Mouse (Mus musculus): ENCODE data around the gene Mon2. TPM values are rescaled to one million over a fixed set of nuclear protein-coding genes. Genes with fewer than 3 reads are reported as not detected.
"Not testable (repeated sequence)": the region's sequence is repeated elsewhere in the genome, so short reads cannot be mapped to it uniquely, and the experiment has no call there.

Mon2 gene
- polyA plus RNA-seq, 1 experiment from 2014 or later, result 26.1 TPM

DNA sequence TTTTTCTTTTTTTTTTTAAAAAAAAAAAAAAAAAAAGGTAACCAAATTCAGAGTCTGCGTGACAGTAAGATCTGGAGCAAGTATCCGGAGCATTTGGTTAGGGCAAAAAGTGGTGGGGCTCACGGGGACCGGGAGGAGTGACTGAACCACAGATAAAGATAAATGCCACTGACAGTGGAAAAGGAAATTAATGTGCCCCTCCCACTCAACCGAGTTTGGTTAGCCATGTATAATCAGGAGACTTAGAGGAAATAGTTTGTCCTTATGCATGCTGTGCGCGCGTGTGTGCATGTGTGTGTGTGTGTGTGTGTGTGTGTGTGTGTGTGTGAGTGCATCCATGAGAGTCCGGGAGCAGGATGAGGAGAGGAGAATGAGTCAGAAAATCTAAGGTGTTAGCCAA is 100.3 kb downstream of the Mon2 start:
- no peaks in the 10 kb centered on the region for H3K9me3 ChIP-seq
- WGBS, result 68% methylated on average over 9 of the region's 9 CpGs
- no peak overlapping the region for H3K4me3 ChIP-seq
- no peak overlapping the region for H3K27ac ChIP-seq (replicated peaks)
- no peaks in the 10 kb centered on the region; the same call in 1 of the 2 replicates for H3K36me3 ChIP-seq
- ATAC-seq (ENCODE audit: low FRiP score, low read depth), result no peak
- no peaks in the 10 kb centered on the region for H3K27me3 ChIP-seq
- H3K4me2 ChIP-seq, result no peak overlapping the region
- H3K4me1 ChIP-seq (replicated peaks), result 0 out of 2 replicates have a peak, but pooled peaks cover 4% of the 10 kb centered on the region
- no peak overlapping the region for H3K9ac ChIP-seq

DNA sequence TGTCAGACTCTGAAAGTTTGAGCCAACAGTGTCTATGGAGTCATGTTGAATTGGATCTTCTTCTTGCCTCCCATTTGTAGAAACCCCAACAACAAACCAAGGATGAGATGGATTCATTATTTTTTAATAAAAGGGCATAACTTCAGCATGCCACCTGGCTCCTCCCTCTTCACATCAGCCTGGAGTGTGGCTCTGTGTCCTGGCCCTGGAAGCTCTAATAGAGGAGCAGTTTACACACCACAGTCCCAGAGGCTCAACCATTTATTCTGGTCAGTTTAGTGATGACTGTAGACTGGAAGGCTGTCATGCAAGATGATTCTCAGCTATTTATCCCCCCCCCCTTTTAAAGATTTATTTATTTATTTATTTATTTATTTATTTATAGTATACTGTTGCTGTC is 103.1 kb downstream of the Mon2 start:
- no peak overlapping the region for H3K9ac ChIP-seq
- no peaks in the 10 kb centered on the region for H3K36me3 ChIP-seq
- H3K4me2 ChIP-seq, result no peak overlapping the region
- H3K27ac ChIP-seq (replicated peaks), result no peak overlapping the region
- ATAC-seq (ENCODE audit: low FRiP score, low read depth), result no peak
- no peaks in the 10 kb centered on the region for H3K9me3 ChIP-seq
- no peak overlapping the region for H3K4me3 ChIP-seq
- 0 out of 2 replicates have a peak, but pooled peaks cover 4% of the 10 kb centered on the region for H3K4me1 ChIP-seq (replicated peaks)
- no peaks in the 10 kb centered on the region for H3K27me3 ChIP-seq

DNA sequence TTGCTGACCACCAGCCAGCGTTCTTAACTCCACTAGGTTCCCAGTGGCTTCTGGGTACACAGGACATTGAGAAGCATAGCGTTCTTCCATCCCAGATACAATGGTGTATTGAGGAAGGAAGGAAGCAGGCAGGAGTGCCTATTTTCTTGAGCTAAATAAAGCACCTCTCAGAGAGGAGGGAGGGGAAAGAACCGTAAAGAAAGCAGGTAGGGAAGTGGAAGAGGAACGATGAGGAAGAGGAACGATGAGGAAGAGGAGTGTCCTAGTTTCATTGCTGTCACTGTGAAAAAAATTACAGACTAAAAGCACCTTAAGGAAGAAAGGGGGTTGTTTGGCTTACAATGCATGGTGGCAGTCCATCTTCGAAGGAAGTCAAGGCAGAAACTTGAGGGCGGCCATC is 106.1 kb downstream of the Mon2 start:
- Histone ChIP-seq H3K4me3 (no peak overlapping the region), H3K4me2 (no peak overlapping the region), H3K36me3 (no peaks in the 10 kb centered on the region), H3K4me1 (replicated peaks) (0 out of 2 replicates have a peak, but pooled peaks cover 3% of the 10 kb centered on the region), H3K9ac (no peak overlapping the region), H3K9me3 (no peaks in the 10 kb centered on the region), H3K27me3 (no peaks in the 10 kb centered on the region), H3K27ac (replicated peaks) (no peak overlapping the region)
- 91% methylated on average over 7 of the region's 7 CpGs for WGBS
- no peak for ATAC-seq (ENCODE audit: low FRiP score, low read depth)

DNA sequence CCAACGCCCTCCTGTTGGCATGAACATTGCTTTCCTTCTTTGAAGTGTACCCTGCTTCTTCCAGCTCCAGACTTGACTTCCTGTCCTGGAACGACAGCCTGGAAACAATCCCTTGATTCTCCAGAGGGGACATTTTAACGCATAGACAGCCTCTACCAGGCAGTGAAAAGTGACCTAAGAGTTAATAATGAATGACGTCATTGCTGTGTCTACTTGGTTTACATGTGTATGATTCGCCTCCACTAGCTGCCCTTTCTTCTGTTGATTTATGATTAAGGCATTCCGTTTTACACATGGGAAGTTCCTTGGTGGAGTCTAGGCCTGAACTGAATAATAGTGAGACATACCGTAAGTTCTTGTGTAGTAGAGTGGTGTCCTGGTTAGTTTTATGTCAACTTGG is 109.9 kb downstream of the Mon2 start:
- 74% methylated on average over 7 of the region's 7 CpGs for WGBS
- Histone ChIP-seq H3K36me3 (no peaks in the 10 kb centered on the region), H3K4me2 (no peak overlapping the region), H3K27me3 (no peaks in the 10 kb centered on the region), H3K27ac (replicated peaks) (no peak overlapping the region), H3K4me3 (no peak overlapping the region), H3K4me1 (replicated peaks) (peaks cover 28% of the 10 kb centered on the region), H3K9me3 (no peaks in the 10 kb centered on the region), H3K9ac (no peak overlapping the region)
- no peak for ATAC-seq (ENCODE audit: low FRiP score, low read depth)

DNA sequence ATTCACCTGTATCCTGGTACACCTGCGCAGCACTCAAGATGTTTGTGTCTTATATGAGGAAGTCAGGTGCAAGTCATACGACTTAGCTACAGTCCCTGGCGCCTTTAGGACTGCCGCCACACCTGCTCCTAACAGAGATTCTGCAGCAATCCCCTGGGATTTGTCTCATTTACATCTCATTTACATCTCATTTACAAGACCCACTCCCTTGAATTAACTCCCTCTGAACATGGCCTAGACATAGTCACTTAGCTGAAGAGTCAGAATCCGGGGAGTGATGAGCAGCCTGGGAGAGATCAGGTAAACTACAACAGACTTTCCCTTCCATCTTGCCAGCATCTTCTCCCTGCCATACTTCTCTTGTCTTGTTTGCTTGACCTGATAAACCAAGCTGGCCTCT is 110.7 kb downstream of the Mon2 start:
- H3K4me1 ChIP-seq (replicated peaks), result peaks cover 30% of the 10 kb centered on the region
- WGBS, result 47% methylated on average over 5 of the region's 5 CpGs
- ATAC-seq (ENCODE audit: low FRiP score, low read depth); H3K9me3 ChIP-seq; H3K36me3 ChIP-seq; H3K4me2 ChIP-seq; H3K27me3 ChIP-seq; H3K4me3 ChIP-seq; H3K27ac ChIP-seq (replicated peaks); H3K9ac ChIP-seq: not testable (repeated sequence)

DNA sequence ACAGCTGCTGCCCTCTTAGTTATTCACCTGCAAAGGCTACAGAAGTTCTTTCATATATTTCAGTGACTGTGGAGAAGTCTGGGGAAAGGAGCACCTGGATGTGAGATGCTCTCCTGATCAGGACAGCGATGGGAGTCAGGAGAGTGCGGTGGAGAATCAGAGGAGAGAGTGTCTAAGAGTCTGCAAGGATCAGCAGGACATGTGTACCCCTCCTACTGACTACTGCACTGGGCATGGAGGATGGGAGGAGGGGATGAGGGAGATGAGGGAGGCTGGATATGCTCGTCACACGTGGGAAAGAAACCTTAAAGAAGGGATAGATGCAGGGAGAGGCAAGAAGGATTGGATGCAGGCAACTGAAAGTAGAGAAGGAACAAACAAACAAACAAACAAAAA is 112.1 kb downstream of the Mon2 start:
- H3K27me3 ChIP-seq, result no peaks in the 10 kb centered on the region
- peak; percentile 23; the same call in 1 of the 2 replicates for ATAC-seq (ENCODE audit: low FRiP score, low read depth)
- no peaks in the 10 kb centered on the region for H3K36me3 ChIP-seq
- WGBS, result 17% methylated on average over 4 of the region's 4 CpGs
- no peaks in the 10 kb centered on the region for H3K9me3 ChIP-seq
- peaks cover 33% of the 10 kb centered on the region for H3K4me1 ChIP-seq (replicated peaks)
- H3K4me2 ChIP-seq, result peak overlapping the region; percentile 52
- H3K4me3 ChIP-seq, result 0 out of 2 replicates have a peak overlapping the region, but pooled peaks have one; percentile 6
- peak overlapping the region; percentile 71 for H3K27ac ChIP-seq (replicated peaks)
- 0 out of 2 replicates have a peak overlapping the region, but pooled peaks have one; percentile 21 for H3K9ac ChIP-seq

DNA sequence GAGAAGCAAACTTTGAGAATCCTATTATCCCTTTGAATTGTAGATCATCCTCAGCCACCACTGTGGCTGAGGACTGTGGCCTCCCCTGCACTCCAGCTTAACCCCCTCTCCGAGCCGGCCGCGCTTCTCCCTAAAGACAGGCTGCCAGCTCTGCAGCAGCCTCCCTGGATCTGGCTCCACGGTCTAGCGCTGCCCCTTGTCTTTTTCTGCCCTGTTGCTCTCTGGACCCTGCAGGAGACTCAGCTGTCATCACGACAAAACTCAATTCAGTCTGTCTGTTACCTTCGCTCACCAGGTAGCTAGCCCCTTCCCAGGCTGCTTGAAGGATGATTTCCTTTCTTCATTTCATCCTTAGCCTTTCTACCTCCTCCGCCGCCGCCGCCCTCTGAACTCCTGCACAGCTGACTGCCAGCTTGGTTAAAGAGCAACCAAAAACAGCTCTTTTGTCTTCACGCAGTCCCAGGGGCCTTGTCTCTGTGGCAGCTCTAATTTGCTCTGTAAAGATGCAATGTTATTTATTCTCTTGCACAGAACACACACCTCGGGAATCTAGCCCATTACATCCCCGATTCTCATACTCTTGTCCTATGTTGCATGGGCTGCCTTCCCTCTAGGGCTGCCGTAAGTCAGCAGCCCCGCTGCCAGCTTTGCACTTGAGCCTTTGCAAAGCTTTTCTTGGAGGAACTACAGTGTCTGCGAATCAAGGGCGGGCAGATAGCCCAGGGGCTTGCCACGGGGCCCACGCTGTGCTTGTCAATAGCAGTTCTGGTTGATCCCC is 112.7 kb downstream of the Mon2 start:
- Histone ChIP-seq H3K4me1 (replicated peaks) (peaks cover 33% of the 10 kb centered on the region), H3K4me3 (peak overlapping the region; percentile 6), H3K27me3 (no peaks in the 10 kb centered on the region), H3K36me3 (no peaks in the 10 kb centered on the region), H3K9ac (peak overlapping the region; percentile 21), H3K9me3 (no peaks in the 10 kb centered on the region), H3K4me2 (peak overlapping the region; percentile 52), H3K27ac (replicated peaks) (peak overlapping the region; percentile 71)
- peak; percentile 54 for ATAC-seq (ENCODE audit: low FRiP score, low read depth)
- WGBS, result 1% methylated on average over 21 of the region's 21 CpGs

DNA sequence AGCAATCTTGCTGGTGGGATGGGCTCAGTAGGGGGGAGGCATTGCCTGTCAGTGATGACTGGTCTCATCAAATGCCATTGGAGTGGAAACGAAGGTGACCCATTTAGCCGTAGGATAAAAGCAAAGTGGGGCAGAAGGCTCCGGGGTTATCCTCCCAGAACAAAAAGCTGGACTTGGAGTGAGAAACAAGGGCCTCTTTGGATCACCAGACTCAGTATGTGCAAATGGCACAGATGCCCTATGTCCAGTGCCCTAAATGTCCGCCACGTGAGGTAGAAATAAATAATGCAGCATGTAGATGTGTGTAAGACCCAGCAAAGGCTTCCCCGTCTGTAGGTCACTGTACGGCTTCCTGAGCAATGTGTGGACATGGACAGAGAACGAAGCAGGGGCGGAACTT is 113.7 kb downstream of the Mon2 start:
- Histone ChIP-seq H3K9me3 (no peaks in the 10 kb centered on the region), H3K27ac (replicated peaks) (no peak overlapping the region), H3K4me1 (replicated peaks) (peaks cover 33% of the 10 kb centered on the region), H3K9ac (no peak overlapping the region), H3K4me3 (no peak overlapping the region), H3K36me3 (no peaks in the 10 kb centered on the region), H3K27me3 (no peaks in the 10 kb centered on the region), H3K4me2 (no peak overlapping the region)
- ATAC-seq (ENCODE audit: low FRiP score, low read depth), result no peak
- 53% methylated on average over 9 of the region's 9 CpGs for WGBS

DNA sequence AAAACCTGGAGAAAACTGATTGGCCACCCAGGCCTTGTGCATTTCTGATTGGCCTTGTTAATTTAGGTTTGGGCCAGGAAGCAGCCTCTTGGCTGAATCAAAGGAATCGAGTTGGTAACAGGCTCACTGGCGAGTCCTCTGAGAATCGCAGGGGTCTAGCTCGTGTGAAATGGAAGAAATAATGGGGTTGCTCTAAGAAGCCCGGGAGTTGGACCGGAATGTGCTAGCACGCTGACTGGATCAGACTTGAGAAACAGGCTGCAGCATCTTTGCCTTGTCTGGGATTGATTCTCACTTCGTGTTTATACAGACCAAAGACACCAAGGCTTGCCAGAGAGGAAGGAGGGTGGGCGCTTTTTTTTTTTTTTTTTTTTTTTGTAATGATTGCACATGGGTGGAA is 114.8 kb downstream of the Mon2 start:
- H3K9me3 ChIP-seq, result no peaks in the 10 kb centered on the region
- H3K9ac ChIP-seq, result no peak overlapping the region
- H3K4me3 ChIP-seq, result no peak overlapping the region
- H3K4me2 ChIP-seq, result no peak overlapping the region
- peaks cover 33% of the 10 kb centered on the region for H3K4me1 ChIP-seq (replicated peaks)
- H3K36me3 ChIP-seq, result no peaks in the 10 kb centered on the region
- ATAC-seq (ENCODE audit: low FRiP score, low read depth), result no peak
- H3K27me3 ChIP-seq, result no peaks in the 10 kb centered on the region
- H3K27ac ChIP-seq (replicated peaks), result no peak overlapping the region
- WGBS, result 59% methylated on average over 9 of the region's 9 CpGs

DNA sequence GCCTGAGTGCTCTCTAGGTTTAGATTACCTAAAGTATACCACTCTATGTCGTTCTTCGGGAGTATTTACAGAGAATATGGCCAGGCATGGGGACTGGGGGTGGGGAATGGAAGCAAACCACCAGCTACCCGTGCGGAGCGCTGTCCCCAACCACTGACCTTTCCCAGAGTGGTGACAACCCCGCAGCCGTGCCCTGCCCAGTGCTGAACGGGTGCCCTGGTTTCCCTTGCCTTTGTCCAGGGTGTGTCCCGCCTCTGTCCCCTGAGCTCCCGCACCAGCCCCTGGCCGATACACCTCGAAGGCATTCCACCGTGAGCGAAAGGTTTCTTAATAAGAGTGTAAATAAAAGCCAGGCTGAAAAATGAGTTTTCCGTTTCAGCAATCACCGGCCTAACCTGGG is 115.6 kb downstream of the Mon2 start:
- ATAC-seq (ENCODE audit: low FRiP score, low read depth), result no peak
- Histone ChIP-seq H3K4me1 (replicated peaks) (peaks cover 30% of the 10 kb centered on the region), H3K36me3 (no peaks in the 10 kb centered on the region), H3K4me2 (no peak overlapping the region), H3K4me3 (no peak overlapping the region), H3K9me3 (no peaks in the 10 kb centered on the region), H3K9ac (no peak overlapping the region), H3K27ac (replicated peaks) (no peak overlapping the region), H3K27me3 (no peaks in the 10 kb centered on the region)
- 63% methylated on average over 16 of the region's 16 CpGs for WGBS

DNA sequence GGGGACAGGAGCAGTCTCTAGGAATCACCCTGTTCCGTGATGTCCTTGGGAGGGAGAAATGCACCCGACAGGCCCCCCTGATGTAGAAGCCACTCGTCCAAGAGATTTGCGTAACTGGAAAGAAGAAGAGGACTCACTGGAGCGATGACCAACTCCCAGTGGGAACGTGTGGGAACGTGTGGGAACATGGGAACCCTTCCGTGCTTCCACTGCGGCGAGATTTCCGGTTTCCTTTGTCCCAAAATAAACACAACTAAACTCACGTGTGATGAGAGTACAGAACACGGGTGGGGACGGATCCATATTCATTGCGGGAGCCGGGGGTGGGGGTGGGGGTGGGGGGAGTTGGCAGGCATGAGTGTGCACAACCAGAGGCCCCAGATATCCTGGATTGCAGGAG is 116.1 kb downstream of the Mon2 start:
- H3K9me3 ChIP-seq, result no peaks in the 10 kb centered on the region
- H3K4me2 ChIP-seq, result no peak overlapping the region
- H3K4me1 ChIP-seq (replicated peaks), result peaks cover 29% of the 10 kb centered on the region
- H3K36me3 ChIP-seq, result no peaks in the 10 kb centered on the region
- ATAC-seq (ENCODE audit: low FRiP score, low read depth), result no peak
- no peak overlapping the region for H3K4me3 ChIP-seq
- H3K27ac ChIP-seq (replicated peaks), result no peak overlapping the region
- no peak overlapping the region for H3K9ac ChIP-seq
- WGBS, result 85% methylated on average over 16 of the region's 16 CpGs
- no peaks in the 10 kb centered on the region for H3K27me3 ChIP-seq

DNA sequence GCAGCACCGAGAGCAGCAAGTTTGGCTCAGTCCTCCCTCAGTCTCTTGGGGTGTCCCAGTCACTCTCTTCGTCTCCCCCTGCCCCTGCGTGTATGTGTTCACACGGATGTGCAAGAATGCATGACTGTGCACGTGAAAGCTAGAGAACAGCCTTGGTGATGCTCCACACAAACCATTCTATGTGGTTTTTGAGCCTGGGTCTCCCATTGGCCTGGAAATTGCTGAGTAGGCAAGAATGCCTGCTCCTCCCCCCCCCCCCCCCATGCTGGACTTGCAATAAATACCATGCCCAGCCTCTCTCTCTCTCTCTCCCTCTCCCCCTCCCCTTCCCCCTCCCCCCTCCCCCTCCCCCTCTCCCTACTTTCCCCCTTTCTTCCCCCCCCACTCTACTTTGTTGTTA is 117.6 kb downstream of the Mon2 start:
- peaks cover 16% of the 10 kb centered on the region for H3K4me1 ChIP-seq (replicated peaks)
- H3K27me3 ChIP-seq, result no peaks in the 10 kb centered on the region
- H3K4me2 ChIP-seq, result no peak overlapping the region
- no peak overlapping the region for H3K9ac ChIP-seq
- no peak for ATAC-seq (ENCODE audit: low FRiP score, low read depth)
- no peaks in the 10 kb centered on the region for H3K9me3 ChIP-seq
- no peak overlapping the region for H3K27ac ChIP-seq (replicated peaks)
- H3K36me3 ChIP-seq, result no peaks in the 10 kb centered on the region
- H3K4me3 ChIP-seq, result no peak overlapping the region
- 91% methylated on average over 5 of the region's 5 CpGs for WGBS

DNA sequence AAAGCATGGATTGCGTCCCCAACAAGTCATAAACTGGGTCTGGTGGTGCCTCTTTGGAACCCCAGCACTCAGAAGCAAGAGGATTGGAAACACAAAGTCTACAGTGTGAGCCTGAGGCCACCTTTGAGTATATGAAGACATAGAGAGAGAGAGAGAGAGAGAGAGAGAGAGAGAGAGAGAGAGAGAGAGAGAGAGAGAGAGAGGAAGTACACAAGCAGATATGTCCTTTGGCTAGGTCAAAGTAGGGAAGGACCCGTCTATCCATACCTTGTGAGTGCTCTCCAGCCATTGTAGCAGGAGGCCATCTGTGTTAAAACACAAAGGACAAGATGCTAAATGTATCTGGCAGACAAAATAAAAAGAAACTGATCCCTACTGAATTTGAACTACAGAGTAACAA is 118.4 kb downstream of the Mon2 start:
- H3K4me1 ChIP-seq (replicated peaks), result peaks cover 10% of the 10 kb centered on the region
- 89% methylated on average over 2 of the region's 2 CpGs for WGBS
- H3K4me3 ChIP-seq, result no peak overlapping the region
- no peaks in the 10 kb centered on the region for H3K9me3 ChIP-seq
- H3K9ac ChIP-seq, result no peak overlapping the region
- H3K27me3 ChIP-seq, result no peaks in the 10 kb centered on the region
- no peak overlapping the region for H3K27ac ChIP-seq (replicated peaks)
- H3K4me2 ChIP-seq, result no peak overlapping the region
- no peaks in the 10 kb centered on the region for H3K36me3 ChIP-seq
- ATAC-seq (ENCODE audit: low FRiP score, low read depth), result no peak
